Comparison of ENCODE assay signal across 25 mouse cellular contexts in the genomic region with DNA sequence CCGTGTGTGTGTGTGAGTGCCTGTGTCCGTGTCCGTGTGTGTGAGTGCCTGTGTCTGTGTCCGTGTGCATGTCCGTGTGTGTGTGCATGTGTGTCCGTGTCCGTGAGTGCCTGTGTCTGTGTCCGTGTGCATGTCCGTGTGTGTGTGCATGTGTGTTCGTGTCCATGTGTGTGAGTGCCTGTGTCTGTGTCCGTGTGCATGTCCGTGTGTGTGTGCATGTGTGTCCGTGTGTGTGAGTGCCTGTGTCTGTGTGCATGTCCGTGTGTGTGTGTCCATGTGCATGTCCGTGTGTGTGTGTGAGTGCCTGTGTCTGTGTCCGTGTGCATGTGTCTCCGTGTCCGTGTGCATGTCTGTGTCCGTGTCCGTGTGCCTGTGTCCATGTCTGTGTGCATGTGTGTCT. TPM values are rescaled to one million over a fixed set of nuclear protein-coding genes. Genes with fewer than 3 reads are reported as not detected.
"Had no signal": no experiment of that assay in that cellular context is flagged by ENCODE, and none has a peak within 500 bp of the region (broad histone marks: within the 10 kb centered on the region; RNA-seq: fewer than 3 reads in every experiment).

No protein-coding gene starts in this region.

- H3K4me1 ChIP-seq: liver, embryonic 12.5 days; neural tube, embryonic 12.5 days had no signal

- ATAC-seq: liver, embryonic 12.5 days; midbrain, embryonic 16.5 days had no signal

- H3K9me3 ChIP-seq: midbrain, embryonic 12.5 days; neural tube, embryonic 12.5 days had no signal

- H3K4me3 ChIP-seq: liver, embryonic 12.5 days; midbrain, embryonic 12.5 days; neural tube, embryonic 12.5 days had no signal

- H3K27ac ChIP-seq: liver, embryonic 12.5 days; liver, embryonic 14.5 days; midbrain, embryonic 12.5 days; neural tube, embryonic 12.5 days had no signal

- H3K4me2 ChIP-seq: liver, embryonic 12.5 days; lung, embryonic 14.5 days; midbrain, embryonic 12.5 days; neural tube, embryonic 12.5 days had no signal

- DNase-seq: lung, adult 18-20 months; lung, embryonic 14.5 days; lung, postnatal 10 days; lung, postnatal 4 days; midbrain, embryonic 14.5 days; retina, postnatal 1 day; right cerebral cortex, adult 18-20 months; right cerebral cortex, postnatal 25 days; right cerebral cortex, postnatal 4 days; spleen, adult 18-20 months; thymus, adult 18-20 months; thymus, postnatal 14 days; thymus, postnatal 36 days had no signal

- H3K9ac ChIP-seq: liver, embryonic 12.5 days; liver, embryonic 14.5 days; lung, embryonic 14.5 days; midbrain, embryonic 12.5 days; neural tube, embryonic 12.5 days had no signal

- H3K36me3 ChIP-seq: liver, embryonic 12.5 days; midbrain, embryonic 12.5 days; neural tube, embryonic 12.5 days had no signal

RNA-seq across cellular contexts. Expression of a gene that starts 19.4 kb away (rescaled TPM):
- total RNA-seq: neutrophil, adult 5-6 weeks had no signal
- polyA plus RNA-seq: liver, embryonic 12.5 days; liver, embryonic 14.5 days; liver, embryonic 16.5 days; lung, embryonic 14.5 days; lung, embryonic 16.5 days; small intestine, adult 2 months; stomach, embryonic 14.5 days; stomach, embryonic 16.5 days; thymus, postnatal 0 days had no signal
